7 mouse cellular contexts compared by ENCODE assay signal in the genomic region with DNA sequence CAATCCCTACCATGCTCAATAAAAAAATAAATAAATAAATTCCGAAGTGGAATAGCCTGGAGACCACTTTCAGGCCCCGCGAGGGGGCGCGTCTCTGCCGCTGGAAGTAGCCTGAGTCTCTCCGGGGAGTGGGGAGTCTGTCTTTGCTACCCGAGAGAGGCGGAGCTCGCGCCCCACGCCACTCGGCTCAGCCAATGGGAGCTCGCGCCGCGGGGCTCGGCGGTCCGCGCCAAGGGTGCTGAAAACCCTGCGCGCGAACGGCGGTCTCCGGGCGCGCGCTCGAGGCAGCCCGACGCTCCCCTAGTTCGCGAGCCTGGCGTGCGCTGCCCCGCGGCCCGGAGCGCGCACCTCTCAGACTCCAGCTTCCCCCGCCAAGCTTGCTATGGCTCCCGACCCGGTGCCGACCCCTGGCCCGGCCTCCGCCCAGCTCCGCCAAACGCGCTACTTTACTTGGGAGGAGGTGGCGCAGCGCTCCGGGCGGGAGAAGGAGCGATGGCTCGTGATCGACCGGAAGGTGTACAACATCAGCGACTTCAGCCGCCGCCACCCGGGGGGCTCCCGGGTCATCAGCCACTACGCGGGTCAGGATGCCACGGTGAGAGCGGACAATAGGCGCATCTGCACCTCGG. TPM values are rescaled to one million over a fixed set of nuclear protein-coding genes. Genes with fewer than 3 reads are reported as not detected.
DNase-seq lines count a peak whose midpoint lies in the region; ATAC-seq and TF ChIP-seq lines count a peak whose summit lies in the region.

Gene Fads1, plus strand, starts transcription at position 219 of the 629 bp plus-strand sequence.

- TF ChIP-seq CTCF in intestine, postnatal 0 days (IDR thresholded peaks at IDR 0.05; ENCODE audit: low read depth), result peak; percentile 72

- H3K27ac ChIP-seq in intestine, postnatal 0 days (ENCODE audit: low read depth, low read length), result peak within 1 kb of the TSS; percentile 73
- H3K27ac ChIP-seq in midbrain, embryonic 12.5 days (replicated peaks), result peak within 1 kb of the TSS; percentile 94

- no peaks in the 10 kb centered on the region; the same call in 1 of the 2 replicates for H3K4me1 ChIP-seq in intestine, postnatal 0 days (replicated peaks; ENCODE audit: control insufficient read depth, insufficient read depth, low read length)
- H3K4me1 ChIP-seq in midbrain, embryonic 12.5 days, result peaks cover 34% of the 10 kb centered on the region

- peak within 1 kb of the TSS; percentile 92 for H3K4me3 ChIP-seq in intestine, postnatal 0 days (ENCODE audit: low read depth, low read length)
- peak within 1 kb of the TSS; percentile 84 for H3K4me3 ChIP-seq in midbrain, embryonic 12.5 days

- DNase-seq in adrenal gland, adult 8-10 months, result peak; percentile 92
- DNase-seq in embryo, embryonic 9.5 days (ENCODE audit: extremely low spot score), result peak; percentile 93
- no peak for DNase-seq in gonadal fat pad, adult 2 months (ENCODE audit: low read depth)
- DNase-seq in left cerebral cortex, postnatal 4 days, result peak; percentile 97
- DNase-seq in spleen, adult 12 weeks (ENCODE audit: low spot score), result peak; percentile 83

- peak within 1 kb of the TSS; percentile 82 for H3K4me2 ChIP-seq in intestine, postnatal 0 days (replicated peaks; ENCODE audit: low read depth)
- peak within 1 kb of the TSS; percentile 81 for H3K4me2 ChIP-seq in midbrain, embryonic 12.5 days (replicated peaks)

- under 1% methylated on average over 70 of the region's 70 CpGs for WGBS in intestine, postnatal 0 days
- 1% methylated on average over 70 of the region's 70 CpGs for WGBS in midbrain, embryonic 12.5 days

- intact Hi-C loops in left cerebral cortex, postnatal 4 days (cut with DNase I), result no loop called here

- no peaks in the 10 kb centered on the region for H3K27me3 ChIP-seq in intestine, postnatal 0 days (replicated peaks; ENCODE audit: control insufficient read depth, insufficient read depth, low read length)
- no peaks in the 10 kb centered on the region for H3K27me3 ChIP-seq in midbrain, embryonic 12.5 days

- H3K36me3 ChIP-seq in intestine, postnatal 0 days (ENCODE audit: control insufficient read depth, insufficient read depth), result peaks cover 16% of the 10 kb centered on the region; the same call in 1 of the 2 replicates
- H3K36me3 ChIP-seq in midbrain, embryonic 12.5 days, result peaks cover 30% of the 10 kb centered on the region

- peak; percentile 84 for ATAC-seq in intestine, postnatal 0 days
- peak; percentile 97 for ATAC-seq in midbrain, embryonic 12.5 days (ENCODE audit: low FRiP score, low read depth)

- no peaks in the 10 kb centered on the region for H3K9me3 ChIP-seq in intestine, postnatal 0 days (ENCODE audit: control insufficient read depth)
- no peaks in the 10 kb centered on the region for H3K9me3 ChIP-seq in midbrain, embryonic 12.5 days

- H3K9ac ChIP-seq in intestine, postnatal 0 days (ENCODE audit: low read depth, low read length), result peak within 1 kb of the TSS; percentile 70
- peak within 1 kb of the TSS; percentile 97 for H3K9ac ChIP-seq in midbrain, embryonic 12.5 days (replicated peaks)

RNA-seq across cellular contexts. Expression of gene Fads1, which starts in this region (rescaled TPM):
- 1,000 to 10,000 TPM in 2 of 4 experiments, 100 to 1,000 TPM in 2; 923 to 1,535 (median 1,260) TPM for total RNA-seq in adrenal gland, adult 8-10 months (2022)
- 111 and 198 TPM in 2 replicates for polyA plus RNA-seq in gonadal fat pad, adult 2 months (2012; rRNA removed)
- polyA plus RNA-seq in intestine, postnatal 0 days (2015; fragmentation: Nextera tagmentation; extraction: Ambion mirVana), result 26.9 and 29.8 TPM in 2 replicates
- 100 to 1,000 TPM; 149 to 158 TPM for total RNA-seq in left cerebral cortex, postnatal 4 days (2021)
- polyA plus RNA-seq in midbrain, embryonic 12.5 days (2016; fragmentation: Nextera tagmentation; extraction: Ambion mirVana), result 192 and 201 TPM in 2 replicates

Comparison
In these comparisons a context has a peak if more than half of its experiments do, and no peak if none do; other contexts are left out.
1. RNA of gene Fads1 (total RNA-seq): 923 to 1,535 TPM in adrenal gland, adult 8-10 months; 149 to 158 TPM in left cerebral cortex, postnatal 4 days; every median in the first group is over 4 times any median in the second.